Mouse (Mus musculus) E14TG2a.4 (cell line): ENCODE data around the gene Ceacam19.

Experiments
- CTCF ChIP-seq: conservative IDR thresholded peaks from 2 replicates; pipeline ENCODE4 v1.5.1; 2014; ENCODE audit warnings: low read length
- NANOG ChIP-seq: IDR thresholded peaks from 2 replicates; pipeline ENCODE4 v1.6.1; 2014; ENCODE audit warnings: borderline replicate concordance, low read length, mixed read lengths

GRCm38 (mm10) chr7:19865246-19866036, 22.3 kb downstream of the Ceacam19 start:
- TF ChIP-seq CTCF (no peak), NANOG (no peak)
